Mouse (Mus musculus) T-helper 17 cell (primary cell): Measurements from ENCODE around the gene Usp29.
"Not testable (repeated sequence)": the region's sequence is repeated elsewhere in the genome, so short reads cannot be mapped to it uniquely, and the experiment has no call there.

Experiments
- in situ Hi-C, 2 experiments: fragments of 300-600 bp; cut with MboI, MseI; formaldehyde crosslinking; loops; 1 replicate in 1 of 2; 2 replicates in 1 of 2; pipeline ENCODE4 v1.15.1; 2025; ENCODE audit warnings: high pct_unique_total_duplicates in 2 of 2

Gene Usp29

DNA sequence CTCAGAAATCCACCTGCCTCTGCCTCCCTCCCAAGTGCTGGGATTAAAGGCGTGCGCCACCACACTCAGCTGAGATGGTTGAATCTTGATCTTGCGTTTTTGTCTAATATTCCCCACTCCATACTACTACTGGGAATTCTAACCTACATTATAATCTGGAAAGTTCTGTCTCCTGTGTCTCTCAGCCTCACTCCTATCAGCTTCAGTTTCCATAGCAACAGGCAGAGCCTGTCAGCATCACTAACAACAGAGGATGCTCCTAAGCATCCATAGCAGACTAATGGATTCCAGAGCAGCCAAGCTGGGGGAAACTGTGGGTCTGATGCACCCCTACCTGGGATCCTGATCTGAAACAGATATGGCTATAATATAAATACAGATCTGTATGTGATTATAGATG, 193.1 kb downstream of the Usp29 start:
- in situ Hi-C loops, result loop anchor here in 1 of 2 experiments (5.0 kb wide), 1 partner anchor 486 kb away; the partner anchor contains the start of gene Olfr1344

DNA sequence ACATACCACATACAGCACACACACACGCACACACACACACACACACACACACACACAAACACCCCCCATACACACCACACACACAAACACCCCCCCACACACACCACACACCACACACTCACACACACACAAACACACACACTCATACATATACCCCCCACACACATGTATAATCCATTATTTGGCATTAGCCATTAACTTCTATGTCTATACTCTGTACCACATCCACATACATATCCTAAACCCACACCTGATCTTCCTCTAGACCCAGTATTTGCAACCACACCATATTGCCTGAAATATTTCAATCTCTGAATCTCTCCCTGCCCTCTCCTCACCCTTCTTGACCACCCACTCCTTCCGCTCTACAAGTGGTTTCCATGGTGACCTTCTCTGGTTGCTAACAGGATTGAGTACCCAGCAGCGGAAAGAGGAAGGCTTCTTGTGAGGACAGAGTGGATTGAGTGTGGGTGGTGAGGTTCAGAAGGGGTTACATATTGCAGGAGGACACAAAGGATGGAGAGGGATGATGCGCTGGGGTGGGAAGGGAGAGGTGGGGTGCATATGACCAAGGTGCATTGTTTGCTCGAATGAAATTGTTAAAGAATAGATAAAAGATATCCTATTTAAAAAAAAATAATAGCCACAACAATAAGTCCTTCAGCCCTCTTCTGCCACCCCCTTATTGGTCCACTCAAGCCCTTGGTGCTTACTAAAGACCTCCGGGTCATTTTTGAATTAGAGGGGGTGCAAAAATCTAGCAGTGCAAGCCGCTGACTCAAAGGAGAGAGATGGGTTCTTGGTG, 195.8 kb downstream of the Usp29 start:
- in situ Hi-C loops, result no loop called here

DNA sequence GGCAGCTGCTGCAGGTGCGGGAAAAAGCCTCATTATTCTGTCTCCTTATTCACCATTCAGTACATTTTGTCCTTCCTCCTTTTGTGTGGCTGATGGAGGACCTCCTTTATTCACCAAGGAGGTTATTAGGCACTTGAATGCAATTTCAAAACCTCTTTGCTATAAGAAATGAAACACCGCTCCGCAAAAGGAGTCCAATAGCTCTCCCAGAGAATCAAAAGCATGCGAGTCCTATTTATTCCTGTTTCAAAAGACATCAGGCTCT, 196.3 kb downstream of the Usp29 start:
- in situ Hi-C loops, result no loop called here

DNA sequence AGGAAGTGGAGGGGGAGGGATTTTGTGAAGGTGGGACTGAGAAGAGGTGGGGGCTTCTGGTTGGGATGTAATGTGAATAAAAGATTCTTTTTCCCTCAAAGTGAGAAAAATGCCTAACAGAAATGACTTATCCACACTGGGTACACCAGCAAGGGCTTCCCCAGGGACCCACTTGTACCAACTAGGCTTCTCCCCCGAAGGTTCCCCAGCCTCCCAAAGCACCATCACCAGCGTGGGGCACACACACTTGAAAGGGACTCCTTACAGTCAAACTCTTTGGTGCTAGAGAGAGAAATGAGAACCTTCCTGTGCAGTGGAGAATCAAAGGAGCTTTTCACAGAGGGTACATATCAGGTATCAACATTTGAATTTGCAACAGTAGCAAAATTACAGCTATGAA, 198.9 kb downstream of the Usp29 start:
- in situ Hi-C loops, result no loop called here

DNA sequence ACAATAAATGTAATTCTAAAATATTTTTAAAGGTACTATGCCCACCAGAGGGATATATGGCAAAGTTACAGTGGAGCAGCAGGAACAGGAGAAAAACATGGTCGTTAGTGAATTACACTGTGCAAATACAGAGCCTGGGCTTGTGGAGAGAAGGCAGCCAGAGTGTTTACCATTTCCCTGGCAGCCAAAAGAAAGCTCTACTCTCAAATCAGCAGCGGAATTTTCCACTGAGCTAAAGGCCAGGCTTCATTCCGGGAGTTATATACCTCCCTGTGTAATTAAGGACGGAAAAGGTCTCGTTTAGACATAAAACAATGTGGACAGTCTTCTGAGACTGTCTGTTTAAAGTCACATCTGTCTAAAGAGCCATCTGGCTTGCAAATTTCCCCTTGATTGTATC, 204.4 kb downstream of the Usp29 start:
- in situ Hi-C loops, result loop anchor here (5.0 kb wide), 4 partner anchors 238 to 577 kb away; partner anchors contain the start of genes Olfr1344 (in 1 of the 2) and Zfp418 (in 1 of the 2)

DNA sequence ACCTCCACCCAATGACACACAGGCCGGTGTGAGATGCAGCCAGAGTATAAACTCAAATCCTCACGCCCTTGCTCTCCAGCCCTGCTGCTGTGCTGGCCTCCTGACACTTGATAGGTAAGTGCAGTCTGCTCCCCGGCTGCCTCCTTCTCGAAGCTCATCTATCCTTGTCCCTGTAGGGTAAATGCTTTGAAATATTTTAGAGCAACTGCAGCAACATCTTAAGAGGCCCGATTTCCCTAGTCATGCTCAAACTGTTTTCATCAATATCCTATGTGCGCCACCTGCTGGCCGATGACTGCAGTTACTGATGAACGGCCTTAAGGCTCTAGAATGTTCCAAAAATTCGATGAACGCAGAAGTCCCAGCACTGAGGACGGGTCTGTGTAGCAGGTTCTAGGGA, 206.7 kb downstream of the Usp29 start:
- in situ Hi-C loops, result loop anchor here (5.0 kb wide), 4 partner anchors 235 to 580 kb away; partner anchors contain the start of genes Olfr1344 (in 1 of the 2) and Zfp418 (in 1 of the 2)

DNA sequence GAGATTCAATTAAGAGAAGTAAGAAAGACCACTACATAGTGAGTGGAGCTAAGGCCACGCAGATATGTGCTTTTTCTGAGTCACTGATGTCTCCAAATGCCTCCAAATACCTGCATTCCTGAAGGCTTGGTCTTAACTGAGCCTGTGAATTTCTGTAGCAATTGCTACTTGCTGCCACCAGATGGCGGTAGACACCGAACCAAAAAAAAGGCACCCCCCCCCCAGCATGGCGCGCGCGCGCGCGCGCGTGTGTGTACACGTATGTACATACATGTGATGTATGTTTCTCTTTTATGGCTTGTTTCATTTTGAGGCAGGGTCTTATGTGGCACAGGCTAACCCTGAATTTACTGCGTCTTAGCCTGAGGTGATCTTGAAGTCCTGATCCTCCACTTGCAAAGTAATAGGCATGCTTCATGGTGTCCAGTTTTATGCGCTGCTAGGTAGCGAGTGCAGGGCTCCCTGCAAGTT, 210.4 kb downstream of the Usp29 start:
- in situ Hi-C loops, result loop anchor here in 1 of 2 experiments (5.0 kb wide), 1 partner anchor 337 kb away; the partner anchor contains the start of gene Gm45844

DNA sequence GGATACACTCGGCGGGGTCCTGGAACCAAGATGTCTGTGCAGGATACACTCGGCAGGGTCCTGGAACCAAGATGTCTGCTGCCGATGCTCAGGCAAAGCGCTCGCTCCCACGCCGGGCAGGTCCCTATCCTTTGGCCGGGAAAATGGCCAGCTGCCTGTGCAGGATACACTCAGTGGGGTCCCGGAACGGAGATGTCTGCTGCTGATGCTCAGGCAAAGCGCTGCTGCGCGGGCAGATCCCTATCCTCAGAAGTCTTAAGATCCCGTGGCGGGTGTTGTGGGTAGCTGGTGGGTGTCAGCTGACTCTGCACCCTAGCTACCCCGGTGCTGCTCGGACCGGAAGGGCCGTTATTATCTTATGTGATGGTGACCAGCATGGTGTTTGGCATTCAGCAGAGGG, 217.7 kb downstream of the Usp29 start:
- in situ Hi-C loops, result loop anchor here in 1 of 2 experiments (5.0 kb wide), 1 partner anchor 244 kb away; no protein-coding TSS in a partner anchor

DNA sequence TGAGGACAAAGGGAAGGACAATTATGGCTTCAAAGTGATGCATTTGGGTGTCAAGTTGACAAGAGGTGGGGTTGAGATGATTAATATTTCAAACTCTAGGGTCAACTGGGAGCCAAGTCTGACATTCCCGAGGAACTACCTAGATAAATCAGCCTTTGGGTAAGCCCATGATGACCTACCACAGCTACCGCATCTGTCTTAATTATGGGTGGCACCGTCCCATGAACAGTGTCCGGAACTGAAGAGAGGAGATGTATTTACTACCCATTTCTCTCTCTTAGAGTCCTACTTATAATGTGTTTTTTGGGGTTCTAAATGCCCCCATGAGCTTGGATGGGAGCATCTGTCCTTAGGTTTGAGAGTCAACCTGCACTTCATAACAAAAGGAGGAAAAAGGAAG, 226.2 kb downstream of the Usp29 start:
- in situ Hi-C loops, result no loop called here

DNA sequence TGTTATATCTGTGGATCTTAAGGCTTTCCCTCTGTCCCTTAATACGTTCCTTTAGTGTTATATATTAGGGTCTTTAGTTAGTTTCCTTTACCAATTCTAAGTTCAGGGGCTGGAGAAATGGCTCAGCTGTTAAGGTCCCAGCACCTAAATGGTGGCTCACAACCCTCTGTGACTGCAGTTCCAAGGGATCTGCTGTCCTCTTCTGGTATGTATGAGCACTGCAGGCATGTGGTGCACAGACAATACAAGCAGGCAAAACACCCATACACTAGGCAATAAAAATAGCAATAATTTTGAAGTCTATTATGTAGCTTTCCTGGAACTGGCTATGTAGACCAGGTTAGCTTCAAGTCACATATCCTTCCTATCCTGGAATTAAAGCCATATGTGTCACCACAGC, 228.2 kb downstream of the Usp29 start:
- in situ Hi-C loops, result no loop called here

DNA sequence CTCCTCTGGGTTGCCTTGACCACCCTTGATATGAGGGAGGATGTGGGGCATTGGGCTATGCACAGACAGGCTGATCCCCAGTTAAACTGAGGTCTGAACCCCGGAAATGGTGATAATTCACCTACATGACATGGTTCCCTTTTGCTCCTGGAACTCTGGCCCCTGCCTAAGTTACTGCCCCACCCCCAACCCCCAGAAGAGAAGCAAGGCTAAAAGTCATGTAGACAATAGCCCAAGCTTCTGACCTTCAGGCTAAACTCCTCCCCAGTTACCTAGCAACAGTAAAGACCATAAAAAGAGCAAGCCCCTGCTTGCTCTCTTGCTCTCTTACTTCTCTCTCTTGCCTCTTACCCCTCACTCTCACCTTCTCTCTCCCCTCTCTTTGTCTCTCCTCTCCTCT, 243.2 kb downstream of the Usp29 start:
- in situ Hi-C loops, result no loop called here

DNA sequence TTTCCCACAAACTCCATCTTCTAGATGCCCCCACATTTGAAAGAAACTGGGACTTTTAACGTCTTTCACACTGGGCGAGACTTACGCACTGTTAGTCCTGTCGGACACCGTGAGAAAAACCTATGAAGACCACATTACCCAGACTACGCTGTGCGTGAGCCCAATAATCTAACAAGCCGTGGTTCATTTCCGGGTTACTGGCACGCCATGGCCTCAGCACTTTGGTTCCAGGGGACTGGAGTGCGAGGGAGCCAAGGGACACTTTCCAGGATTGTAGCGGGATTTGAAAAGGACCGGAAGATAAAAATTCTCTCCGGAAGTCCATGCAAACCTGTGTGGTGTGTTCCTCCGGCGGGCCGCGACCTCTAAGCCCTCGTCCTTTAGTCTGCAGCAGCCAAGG, 246.5 kb downstream of the Usp29 start:
- in situ Hi-C loops, result no loop called here

DNA sequence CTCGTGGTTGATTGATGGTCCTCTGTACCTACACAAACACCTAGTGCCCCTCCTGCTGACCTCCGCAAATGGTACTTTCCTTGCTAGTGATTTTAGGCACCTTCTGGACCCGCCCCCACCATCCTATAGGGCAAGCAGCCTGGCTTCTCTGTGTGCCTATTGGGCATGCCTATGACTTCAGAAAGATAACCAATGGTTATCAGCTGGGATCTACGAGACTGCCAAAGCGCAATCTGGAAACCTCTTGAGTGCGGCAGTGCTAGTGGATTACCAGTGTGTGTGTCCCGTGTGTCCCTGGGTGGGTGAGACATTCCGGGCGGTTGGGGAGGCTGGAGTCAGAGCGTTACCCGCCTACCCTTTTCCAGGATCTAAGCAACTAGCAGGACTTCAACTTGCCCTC, 264.9 kb downstream of the Usp29 start, which contains the start of gene Aurkc:
Aurkc (plus strand) TSS at position 50 of the 400 bp plus-strand sequence.
- in situ Hi-C loops, result not testable (repeated sequence)

DNA sequence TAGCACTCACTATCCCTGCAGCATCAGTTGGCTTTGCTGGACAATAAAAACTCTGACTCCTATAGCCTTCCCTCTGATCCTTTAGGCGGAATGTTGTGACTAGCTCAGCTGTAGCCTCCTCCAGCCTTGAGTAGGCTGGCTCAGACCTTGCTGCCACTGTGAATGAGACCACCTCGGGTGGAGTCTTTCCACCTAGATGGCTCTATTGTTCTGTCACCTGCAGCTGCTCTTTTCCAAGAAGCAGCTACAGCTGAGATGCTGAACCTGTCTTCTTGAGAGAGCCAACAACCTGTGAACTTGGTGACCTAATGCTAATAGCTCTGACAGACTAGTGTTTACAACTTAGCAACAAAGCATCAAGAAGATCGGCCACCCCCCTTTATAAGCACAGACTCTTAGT, 268.5 kb downstream of the Usp29 start:
- in situ Hi-C loops, result not testable (repeated sequence)

DNA sequence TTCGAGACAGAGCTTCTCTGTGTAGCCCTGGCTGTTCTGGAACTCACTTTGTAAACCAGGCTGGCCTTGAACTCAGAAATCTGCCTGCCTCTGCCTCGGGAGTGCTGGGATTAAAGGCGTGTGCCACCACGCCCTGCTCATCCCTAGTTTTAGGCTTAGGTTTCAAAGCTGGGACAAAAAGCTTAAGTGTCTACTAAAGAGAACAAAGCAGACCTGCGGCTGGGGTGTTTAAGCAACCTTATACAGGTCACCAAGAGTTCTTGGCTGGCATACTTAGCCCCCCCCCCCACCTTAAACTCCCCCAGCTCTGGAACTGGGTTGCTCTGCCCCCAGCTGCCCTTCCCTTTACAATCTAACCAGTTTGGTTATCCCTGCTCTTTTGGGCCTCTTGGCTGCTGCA, 275.1 kb downstream of the Usp29 start:
- in situ Hi-C loops, result not testable (repeated sequence)
